ENCODE assay signal across 25 mouse cellular contexts in the genomic region with DNA sequence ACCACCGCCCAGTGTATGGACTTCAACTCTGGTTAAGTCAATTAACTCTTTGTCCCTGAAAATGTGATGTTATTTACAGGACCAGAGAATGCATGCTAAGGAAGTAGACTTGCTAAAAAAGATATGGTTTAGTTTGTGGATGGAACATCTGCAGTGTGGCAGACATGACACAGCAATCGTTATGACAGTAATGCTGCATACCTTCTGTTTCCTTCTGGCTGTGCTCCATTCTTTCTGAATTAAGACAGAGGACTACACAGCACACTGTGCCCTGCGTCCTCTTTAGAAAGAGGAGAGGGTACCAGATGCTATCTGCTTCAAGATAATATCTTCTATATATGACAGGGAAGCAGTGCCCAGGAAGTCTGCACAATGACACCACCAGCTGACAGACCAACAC.
"Had no signal": no experiment of that assay in that cellular context is flagged by ENCODE, and none has a peak within 500 bp of the region (broad histone marks: within the 10 kb centered on the region; RNA-seq: fewer than 3 reads in every experiment).

No protein-coding gene starts in this region.

- H3K27ac ChIP-seq: gastrocnemius, adult 2 months; heart, adult 2 months; heart, embryonic 13.5 days; heart, embryonic 15.5 days; hindbrain, embryonic 10.5 days; hindbrain, embryonic 12.5 days; hindbrain, embryonic 14.5 days; intestine, embryonic 15.5 days; limb, embryonic 13.5 days; limb, embryonic 15.5 days; liver, embryonic 12.5 days had no signal

- H3K4me2 ChIP-seq: heart, embryonic 11.5 days; heart, embryonic 13.5 days; heart, embryonic 15.5 days; hindbrain, embryonic 12.5 days; hindbrain, embryonic 14.5 days; intestine, embryonic 15.5 days; limb, embryonic 13.5 days; limb, embryonic 15.5 days; liver, embryonic 12.5 days had no signal

- ATAC-seq: hindbrain, embryonic 16.5 days; inflammation-experienced regulatory T-cells, adult 6 months; intestine, embryonic 15.5 days; intestine, postnatal 0 days; liver, embryonic 12.5 days had no signal

- DNase-seq: gastrocnemius, adult 2 months; gastrocnemius, postnatal 10 days; gastrocnemius, postnatal 25 days; heart, adult 2 months; heart, postnatal 4 days; kidney, adult 18-20 months; kidney, adult 8-10 months; kidney, postnatal 10 days; kidney, postnatal 25 days; layer of hippocampus, adult 9-11 months; layer of hippocampus, postnatal 36 days; left cerebral cortex, postnatal 4 days had no signal

- H3K27me3 ChIP-seq: heart, embryonic 13.5 days; heart, embryonic 15.5 days; hindbrain, embryonic 12.5 days; intestine, embryonic 15.5 days; limb, embryonic 13.5 days; limb, embryonic 15.5 days; liver, embryonic 12.5 days had no signal

- H3K9me3 ChIP-seq: heart, embryonic 13.5 days; heart, embryonic 15.5 days; hindbrain, embryonic 10.5 days; hindbrain, embryonic 12.5 days; intestine, embryonic 15.5 days; limb, embryonic 13.5 days; limb, embryonic 15.5 days; liver, embryonic 12.5 days had no signal

- H3K4me3 ChIP-seq: gastrocnemius, adult 2 months; heart, adult 2 months; heart, embryonic 13.5 days; heart, embryonic 15.5 days; hindbrain, embryonic 10.5 days; hindbrain, embryonic 12.5 days; intestine, embryonic 15.5 days; limb, embryonic 13.5 days; limb, embryonic 15.5 days; liver, embryonic 12.5 days had no signal

- H3K4me1 ChIP-seq: hindbrain, embryonic 10.5 days; hindbrain, embryonic 12.5 days; intestine, embryonic 15.5 days; limb, embryonic 13.5 days; limb, embryonic 15.5 days had no signal

- H3K36me3 ChIP-seq: heart, embryonic 13.5 days; heart, embryonic 15.5 days; hindbrain, embryonic 10.5 days; hindbrain, embryonic 12.5 days; intestine, embryonic 15.5 days; limb, embryonic 13.5 days; limb, embryonic 15.5 days; liver, embryonic 12.5 days had no signal

- H3K9ac ChIP-seq: heart, embryonic 13.5 days; heart, embryonic 15.5 days; hindbrain, embryonic 12.5 days; hindbrain, embryonic 14.5 days; intestine, embryonic 15.5 days; limb, embryonic 13.5 days; limb, embryonic 15.5 days; liver, embryonic 12.5 days had no signal
